Mouse (Mus musculus) Patski (cell line): ENCODE measurements around the gene Obsl1. TPM values are rescaled to one million over a fixed set of nuclear protein-coding genes. Genes with fewer than 3 reads are reported as not detected.

ENCODE experiments used
- ATAC-seq: fragments of 100-300 bp; one replicate; pipeline ENCODE4 v1.8.0; 2021
- CTCF ChIA-PET: fragments of 350-600 bp; sonication (Branson Sonifier 250); formaldehyde crosslinking; loops from one replicate; lab custom pipeline; 2022; ENCODE audit warnings: inconsistent platforms; lab: Charles Lee
- POLR2A ChIA-PET: fragments of 350-600 bp; sonication (Branson Sonifier 250); formaldehyde crosslinking; loops from one replicate; lab custom pipeline; 2022; ENCODE audit warnings: antibody characterized with exemption, inconsistent platforms; lab: Charles Lee
- DNase-seq: peaks from one replicate; pipeline ENCODE4 v3.0.0-alpha.2; 2011; ENCODE audit warnings: low read depth, low spot score
- H3K27me3 ChIP-seq: fragments of 371-371 bp; one replicate; pipeline ENCODE4 v1.5.1; 2021
- CTCF ChIP-seq: fragments of 100-300 bp; IDR thresholded peaks from one replicate; pipeline ENCODE4 v1.5.1; 2021
- in situ Hi-C: fragments of 300-500 bp; cut with MboI; formaldehyde crosslinking; loops from 3 replicates; pipeline ENCODE4 v1.11.1; 2018; ENCODE audit warnings: low pct_unique_long_range_greater_than_20kb, mixed read lengths
- polyA plus RNA-seq: library from polyadenylated mRNA; unstranded; gene quantifications from one replicate; pipeline ENCODE4 v1.2.3, GENCODE M21; 2021

The Obsl1 gene
- polyA plus RNA-seq, 1 experiment from 2014 or later, result 33.3 TPM

- no peak for DNase-seq
Measured at GRCm38 (mm10) chr1:75503651-75503980, 2.6 kb downstream of the Obsl1 start.

GRCm38 (mm10) chr1:75502945-75503650 is 3.2 kb downstream of the Obsl1 start:
- DNase-seq (no peak), ATAC-seq (no peak)
- no peak for TF ChIP-seq CTCF
- ChIA-PET CTCF (interaction anchor here (2.6 kb wide), 1 partner anchor 26 kb away, joined by 6 read pairs; no protein-coding TSS in a partner anchor), POLR2A (no interaction called here)
- peaks cover 17% of the 10 kb centered on the region for H3K27me3 ChIP-seq
- in situ Hi-C loops, result no loop called here

More at GRCm38 (mm10) chr1:75503651-75503980, 2.6 kb downstream of the Obsl1 start:
- ATAC-seq, result no peak
- peaks cover 17% of the 10 kb centered on the region for H3K27me3 ChIP-seq
- in situ Hi-C loops, result no loop called here
- no peak for TF ChIP-seq CTCF
- ChIA-PET CTCF (interaction anchor here (2.6 kb wide), 1 partner anchor 27 kb away, joined by 6 read pairs; no protein-coding TSS in a partner anchor), POLR2A (no interaction called here)

- POLR2A ChIA-PET, result interaction anchor here (0.6 to 1.4 kb wide), 2 partner anchors 9 to 1957 kb away, joined by 4 read pairs; no protein-coding TSS in a partner anchor
- in situ Hi-C loops, result no loop called here
- ATAC-seq (no peak), DNase-seq (no peak)
- CTCF ChIA-PET, result no interaction called here
- TF ChIP-seq CTCF, result no peak
- H3K27me3 ChIP-seq, result peaks cover 21% of the 10 kb centered on the region
Measured at GRCm38 (mm10) chr1:75501905-75502304, 4.3 kb downstream of the Obsl1 start.

GRCm38 (mm10) chr1:75499441-75499840 is 6.8 kb downstream of the Obsl1 start:
- in situ Hi-C loops, result no loop called here
- DNase-seq, result no peak
- TF ChIP-seq CTCF, result no peak
- POLR2A ChIA-PET, result no interaction called here
- no peak for ATAC-seq
- H3K27me3 ChIP-seq, result peaks cover 14% of the 10 kb centered on the region
- CTCF ChIA-PET, result no interaction called here

GRCm38 (mm10) chr1:75498897-75499296 is 7.4 kb downstream of the Obsl1 start:
- ChIA-PET POLR2A (no interaction called here), CTCF (no interaction called here)
- peaks cover 11% of the 10 kb centered on the region for H3K27me3 ChIP-seq
- in situ Hi-C loops, result no loop called here
- TF ChIP-seq CTCF, result no peak
- no peak for ATAC-seq
- no peak for DNase-seq

GRCm38 (mm10) chr1:75494878-75495548 is 11.2 kb downstream of the Obsl1 start:
- in situ Hi-C loops, result no loop called here
- POLR2A ChIA-PET, result interaction anchor here (0.8 kb wide), 1 partner anchor 9 kb away, joined by 3 read pairs; no protein-coding TSS in a partner anchor
- CTCF ChIA-PET, result interaction anchor here (1.2 to 1.3 kb wide), 3 partner anchors 18 to 64 kb away, joined by 3 to 6 read pairs (median 5); no protein-coding TSS in a partner anchor
- no peak for TF ChIP-seq CTCF
- ATAC-seq (peak; percentile 48), DNase-seq (no peak)
- H3K27me3 ChIP-seq, result peaks cover 4% of the 10 kb centered on the region

- DNase-seq (no peak), ATAC-seq (no peak)
- H3K27me3 ChIP-seq, result peaks cover 4% of the 10 kb centered on the region
- in situ Hi-C loops, result no loop called here
- TF ChIP-seq CTCF, result no peak
- POLR2A ChIA-PET, result interaction anchor here (0.7 to 1.1 kb wide), 2 partner anchors 9 to 14 kb away, joined by 3 to 4 read pairs; partner anchors contain the start of genes Chpf and Tmem198
- CTCF ChIA-PET, result no interaction called here
Measured at GRCm38 (mm10) chr1:75492579-75493170, 13.6 kb downstream of the Obsl1 start.

GRCm38 (mm10) chr1:75490785-75491551 is 15.3 kb downstream of the Obsl1 start:
- DNase-seq (no peak), ATAC-seq (no peak)
- in situ Hi-C loops, result no loop called here
- ChIA-PET POLR2A (no interaction called here), CTCF (no interaction called here)
- no peaks in the 10 kb centered on the region for H3K27me3 ChIP-seq
- TF ChIP-seq CTCF, result no peak

- DNase-seq (no peak), ATAC-seq (peak; percentile 75)
- TF ChIP-seq CTCF, result no peak
- ChIA-PET POLR2A (interaction anchor here (0.6 to 1.2 kb wide), 4 partner anchors 9 to 101 kb away, joined by 4 to 10 read pairs (median 6); partner anchors contain the start of genes Chpf and Tmem198), CTCF (interaction anchor here (1.0 to 2.4 kb wide), 3 partner anchors 10 to 233 kb away, joined by 3 to 17 read pairs (median 3); no protein-coding TSS in a partner anchor)
- H3K27me3 ChIP-seq, result no peaks in the 10 kb centered on the region
- in situ Hi-C loops, result no loop called here
Measured at GRCm38 (mm10) chr1:75487405-75488161, 18.7 kb downstream of the Obsl1 start.
